Mouse (Mus musculus) heart, adult 2 months (tissue): ENCODE results near the gene Gm20388. TPM values are rescaled to one million over a fixed set of nuclear protein-coding genes. Genes with fewer than 3 reads are reported as not detected.
"Not testable (repeated sequence)": the region's sequence is repeated elsewhere in the genome, so short reads cannot be mapped to it uniquely, and the experiment has no call there.

Experiments
- DNase-seq, 2 experiments: peaks; one replicate each; pipeline ENCODE4 v3.0.0; 2021
- H3K27ac ChIP-seq: fragments of 200-600 bp; 2 replicates; pipeline ENCODE4 v1.8.1; 2022
- H3K27me3 ChIP-seq: fragments of 200-500 bp; 2 replicates; pipeline ENCODE4 v1.6.1; 2012; ENCODE audit warnings: mild to moderate bottlenecking, low read length, inconsistent platforms, mixed read lengths; ENCODE audit not compliant: control insufficient read depth, insufficient read depth
- H3K36me3 ChIP-seq: fragments of 200-500 bp; 2 replicates; pipeline ENCODE4 v1.6.1; 2012; ENCODE audit warnings: low read length, inconsistent platforms; ENCODE audit not compliant: control insufficient read depth, insufficient read depth
- H3K4me1 ChIP-seq: fragments of 200-500 bp; 2 replicates; pipeline ENCODE4 v1.6.1; 2011; ENCODE audit warnings: low read length; ENCODE audit not compliant: control insufficient read depth, insufficient read depth
- H3K4me3 ChIP-seq: fragments of 200-600 bp; 2 replicates; pipeline ENCODE4 v1.8.1; 2022
- H3K79me2 ChIP-seq: fragments of 200-500 bp; replicated peaks from 2 replicates; pipeline ENCODE4 v1.6.1; 2012; ENCODE audit warnings: mild to moderate bottlenecking, inconsistent platforms, low read length, moderate library complexity, mixed read lengths; ENCODE audit not compliant: control insufficient read depth, insufficient read depth
- H3K9ac ChIP-seq: fragments of 200-500 bp; 2 replicates; pipeline ENCODE4 v1.6.1; 2012; ENCODE audit warnings: low read depth, mild to moderate bottlenecking, control low read depth, inconsistent platforms, low read length, mixed read lengths
- CTCF ChIP-seq: fragments of 200-600 bp; IDR thresholded peaks from 2 replicates; pipeline ENCODE4 v1.8.1; 2022; ENCODE audit warnings: antibody characterized with exemption, mild to moderate bottlenecking, moderate library complexity
- EP300 ChIP-seq: fragments of 200-500 bp; IDR thresholded peaks from 2 replicates; pipeline ENCODE4 v1.6.1; 2011; ENCODE audit warnings: low read depth, low read length, control low read depth; ENCODE audit not compliant: insufficient read depth
- POLR2A ChIP-seq: fragments of 200-500 bp; IDR thresholded peaks from 2 replicates; pipeline ENCODE4 v1.6.1; 2011; ENCODE audit warnings: mild to moderate bottlenecking, low read depth, low read length, control low read depth; ENCODE audit not compliant: insufficient read depth
- WGBS: fragments of 180-500 bp; shearing (Covaris S2); methylation state at CpG from one replicate; pipeline ENCODE4 v1.1.7; 2018; 5-methylcytosine and 5-hydroxymethylcytosine counted together
- intact Hi-C: fragments of 180-260 bp; cut with DNase I; formaldehyde crosslinking; loops from one replicate; pipeline ENCODE4 v1.15.1; 2025
- polyA plus RNA-seq: library from polyadenylated mRNA; depleted of rRNA; stranded (reverse); fragments of >200 nt; gene quantifications from 2 replicates; pipeline ENCODE4 v1.2.3, GENCODE M21; 2012
- total RNA-seq, 2 experiments: library from RNA; stranded (reverse); gene quantifications; 2 replicates each; pipeline ENCODE4 v1.2.3; 2021

The Gm20388 gene
- total and polyA plus RNA-seq, 3 experiments = 1.8 to 32.3 TPM; not detected in 1

DNA sequence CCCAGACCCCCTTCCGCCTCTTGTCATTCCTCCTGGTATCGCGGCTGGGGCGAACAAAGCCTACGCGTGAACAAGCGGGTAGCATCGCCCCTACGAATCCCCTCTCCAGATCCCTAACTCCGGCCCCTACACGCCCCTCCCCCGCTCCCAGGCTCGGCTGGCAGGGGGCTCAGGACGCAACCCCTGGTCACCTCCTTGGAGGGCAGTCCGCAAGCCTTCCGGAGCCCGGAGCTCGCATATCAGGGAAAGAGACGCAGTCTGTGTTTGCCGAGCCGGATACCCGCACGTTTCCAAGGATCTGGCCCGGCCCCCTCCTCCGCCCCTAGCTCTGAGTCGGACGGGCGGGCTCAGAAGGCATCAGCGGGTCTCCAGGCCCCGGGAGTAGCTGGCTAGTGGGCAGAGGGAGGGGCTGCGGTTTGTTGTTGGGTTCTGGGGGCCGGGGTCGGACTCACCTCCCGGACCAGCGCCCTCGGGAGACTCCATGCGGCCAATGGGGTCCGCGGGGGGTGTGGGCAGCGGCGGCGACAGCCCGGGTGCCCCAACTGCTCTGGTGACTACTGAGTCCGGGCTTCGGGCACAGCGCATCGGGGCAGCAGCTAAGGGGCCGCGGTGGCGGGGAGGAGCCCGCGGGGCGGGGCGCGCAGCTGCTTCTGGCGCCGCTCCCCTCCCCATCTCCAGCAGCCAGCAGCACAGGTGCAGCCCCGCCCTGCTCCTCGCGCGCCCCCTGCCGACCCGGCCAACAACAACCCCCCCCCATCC lies 3604.3 kb downstream of the Gm20388 start, which contains the start of gene Dbndd1:
TSS of gene Dbndd1 (minus strand) at position 683 of the 759 bp plus-strand sequence.
- no peaks in the 10 kb centered on the region for H3K79me2 ChIP-seq
- H3K36me3 ChIP-seq = no peaks in the 10 kb centered on the region
- H3K4me1 ChIP-seq = peaks cover 4% of the 10 kb centered on the region
- H3K9ac ChIP-seq = peak within 1 kb of the TSS; percentile 36
- peak within 1 kb of the TSS; percentile 59 for H3K4me3 ChIP-seq
- peak; percentile 21 to 50 for DNase-seq
- H3K27ac ChIP-seq = no peak within 1 kb of the TSS
- intact Hi-C loops = no loop called here
- H3K27me3 ChIP-seq = peaks cover 8% of the 10 kb centered on the region
- TF ChIP-seq EP300 (no peak), POLR2A (no peak), CTCF (no peak)
- 2% methylated on average over 51 of the region's 63 CpGs for WGBS

DNA sequence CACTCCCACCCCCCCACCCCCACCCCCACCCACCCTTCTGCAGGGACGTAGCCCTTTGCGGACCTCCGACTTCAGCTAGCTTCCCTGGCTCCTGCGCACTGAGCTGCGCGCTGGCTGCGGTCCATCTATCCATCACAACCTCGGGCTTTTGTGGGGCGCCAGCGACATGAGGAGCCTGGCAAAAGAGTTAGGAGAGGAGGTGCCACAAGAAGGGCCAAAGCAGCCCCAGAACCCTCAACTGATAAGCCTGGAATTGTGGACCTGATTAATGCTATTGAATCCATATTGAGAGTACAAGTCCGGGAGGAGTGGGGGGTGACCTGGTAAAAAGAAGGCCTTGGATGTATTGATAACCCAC lies 3604.9 kb downstream of the Gm20388 start:
- WGBS = 3% methylated on average over 11 of the region's 11 CpGs
- no peak for DNase-seq
- H3K27me3 ChIP-seq = peaks cover 8% of the 10 kb centered on the region
- no peaks in the 10 kb centered on the region for H3K36me3 ChIP-seq
- H3K4me1 ChIP-seq = peaks cover 4% of the 10 kb centered on the region
- TF ChIP-seq CTCF (no peak), POLR2A (no peak), EP300 (no peak)
- H3K27ac ChIP-seq = no peak overlapping the region
- H3K4me3 ChIP-seq = no peak overlapping the region
- intact Hi-C loops = no loop called here
- no peaks in the 10 kb centered on the region for H3K79me2 ChIP-seq
- H3K9ac ChIP-seq = no peak overlapping the region

DNA sequence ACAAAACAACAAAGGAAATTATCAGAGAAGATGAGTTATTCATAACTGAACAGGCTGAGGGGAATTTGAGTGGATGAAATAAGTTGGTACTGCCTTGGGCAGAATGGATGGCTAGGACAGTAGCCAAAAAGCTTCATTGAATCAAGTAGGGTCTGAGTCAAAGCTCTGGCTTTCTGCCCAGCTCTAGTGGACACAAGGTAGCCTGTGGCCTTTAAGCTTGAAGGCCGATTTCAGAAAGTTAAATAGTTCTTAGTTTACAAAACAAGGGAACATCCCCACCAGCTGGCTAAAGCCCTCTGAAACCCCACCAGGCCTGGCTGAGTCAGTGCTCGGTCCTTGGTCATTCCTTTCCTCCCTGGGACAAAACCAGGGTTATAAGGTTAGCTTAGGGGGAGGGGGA lies 3606.0 kb downstream of the Gm20388 start:
- no peak for DNase-seq
- Histone ChIP-seq H3K27ac (no peak overlapping the region), H3K27me3 (peaks cover 8% of the 10 kb centered on the region), H3K9ac (no peak overlapping the region), H3K36me3 (no peaks in the 10 kb centered on the region), H3K79me2 (no peaks in the 10 kb centered on the region), H3K4me3 (no peak overlapping the region), H3K4me1 (peaks cover 4% of the 10 kb centered on the region)
- TF ChIP-seq CTCF (no peak), EP300 (no peak), POLR2A (no peak)
- intact Hi-C loops = no loop called here
- WGBS = 42% methylated on average over 2 of the region's 2 CpGs

DNA sequence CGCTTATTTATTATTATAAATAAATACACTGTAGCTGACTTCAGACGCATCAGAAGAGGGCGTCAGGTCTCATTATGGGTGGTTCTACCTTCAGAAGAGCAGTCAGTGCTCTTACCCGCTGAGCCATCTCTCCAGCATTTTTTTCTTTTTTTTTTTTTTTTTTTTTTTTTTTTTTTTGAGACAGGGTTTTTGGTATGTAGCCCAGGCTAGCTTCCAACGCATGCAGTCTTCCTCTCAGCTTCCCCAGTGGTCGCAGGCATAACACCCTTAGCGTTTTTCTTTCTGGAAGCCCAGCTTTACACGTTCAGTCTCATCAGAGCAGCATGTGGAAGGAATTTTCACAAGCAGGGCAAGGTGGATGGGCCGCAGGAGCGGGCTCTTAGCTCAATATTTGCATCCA lies 3607.5 kb downstream of the Gm20388 start:
- Histone ChIP-seq H3K4me1 (peaks cover 4% of the 10 kb centered on the region), H3K4me3 (peak overlapping the region; percentile 92), H3K27me3 (peaks cover 8% of the 10 kb centered on the region), H3K9ac (no peak overlapping the region), H3K79me2 (no peaks in the 10 kb centered on the region), H3K36me3 (no peaks in the 10 kb centered on the region), H3K27ac (no peak overlapping the region)
- DNase-seq = no peak
- intact Hi-C loops = no loop called here
- no peak for TF ChIP-seq EP300
- no peak for TF ChIP-seq CTCF
- TF ChIP-seq POLR2A = no peak
- WGBS = 39% methylated on average over 10 of the region's 10 CpGs

DNA sequence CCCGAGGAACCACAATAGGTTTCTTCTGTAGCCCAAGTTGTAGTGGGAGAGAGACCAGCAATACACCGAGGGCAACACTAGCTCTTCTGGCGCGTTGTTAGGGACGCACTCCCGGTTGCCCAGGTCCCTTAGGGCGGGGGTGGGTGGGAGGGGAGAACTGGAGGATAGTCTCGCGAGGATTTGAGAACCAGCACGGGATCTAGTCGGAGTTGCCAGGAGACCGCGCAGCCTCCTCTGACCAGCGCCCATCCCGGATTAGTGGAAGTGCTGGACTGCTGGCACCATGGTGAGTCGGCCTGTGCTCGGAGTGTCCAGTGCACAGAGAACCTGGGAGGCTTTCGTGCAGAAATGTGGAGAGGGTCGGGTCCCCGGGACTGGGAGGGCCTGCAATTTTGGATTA lies 3608.0 kb downstream of the Gm20388 start, which contains the start of gene Gas8:
TSS of gene Gas8 (plus strand) at position 168 of the 400 bp plus-strand sequence.
- peak; percentile 86 to 91 for DNase-seq
- Histone ChIP-seq H3K36me3 (no peaks in the 10 kb centered on the region), H3K4me1 (peaks cover 4% of the 10 kb centered on the region), H3K9ac (peak within 1 kb of the TSS; percentile 76), H3K79me2 (no peaks in the 10 kb centered on the region), H3K27ac (peak within 1 kb of the TSS; percentile 37; the same call in 1 of the 2 replicates), H3K4me3 (peak within 1 kb of the TSS; percentile 92), H3K27me3 (peaks cover 8% of the 10 kb centered on the region)
- WGBS = under 1% methylated on average over 20 of the region's 20 CpGs
- TF ChIP-seq CTCF (peak; percentile 63), POLR2A (peak; percentile 71), EP300 (0 out of 2 replicates have a peak, but pooled peaks have one; percentile 8)
- intact Hi-C loops = no loop called here

DNA sequence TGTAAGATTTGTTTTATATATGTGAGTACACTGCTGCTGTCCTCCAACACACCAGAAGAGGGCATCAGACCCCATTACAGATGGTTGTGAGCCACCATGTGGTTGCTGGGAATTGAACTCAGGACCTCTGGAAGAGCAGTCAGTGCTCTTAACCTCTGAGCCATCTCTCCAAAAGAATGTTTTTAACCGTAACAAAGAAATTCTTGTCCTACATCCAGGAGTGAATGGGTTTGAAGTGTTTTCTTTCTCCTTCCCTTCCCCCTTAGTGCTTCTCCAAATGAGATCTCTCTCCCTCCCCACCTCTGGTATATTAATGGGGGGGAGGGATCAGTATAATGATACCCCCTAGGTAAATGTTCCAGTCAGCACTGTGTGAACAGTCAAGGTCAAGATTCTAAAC lies 3609.4 kb downstream of the Gm20388 start:
- H3K4me1 ChIP-seq, H3K4me3 ChIP-seq, H3K27ac ChIP-seq, H3K36me3 ChIP-seq, intact Hi-C loops, H3K27me3 ChIP-seq, DNase-seq, H3K79me2 ChIP-seq, H3K9ac ChIP-seq: not testable (repeated sequence)
- WGBS = 86% methylated on average over 1 of the region's 1 CpGs
